Mouse (Mus musculus) embryo, embryonic 11 days (tissue): Measurements from ENCODE around the gene Pgs1.

Experiments used
- DNase-seq: peaks from one replicate; pipeline ENCODE4 v3.0.0-alpha.2; 2015

Pgs1 gene

DNA sequence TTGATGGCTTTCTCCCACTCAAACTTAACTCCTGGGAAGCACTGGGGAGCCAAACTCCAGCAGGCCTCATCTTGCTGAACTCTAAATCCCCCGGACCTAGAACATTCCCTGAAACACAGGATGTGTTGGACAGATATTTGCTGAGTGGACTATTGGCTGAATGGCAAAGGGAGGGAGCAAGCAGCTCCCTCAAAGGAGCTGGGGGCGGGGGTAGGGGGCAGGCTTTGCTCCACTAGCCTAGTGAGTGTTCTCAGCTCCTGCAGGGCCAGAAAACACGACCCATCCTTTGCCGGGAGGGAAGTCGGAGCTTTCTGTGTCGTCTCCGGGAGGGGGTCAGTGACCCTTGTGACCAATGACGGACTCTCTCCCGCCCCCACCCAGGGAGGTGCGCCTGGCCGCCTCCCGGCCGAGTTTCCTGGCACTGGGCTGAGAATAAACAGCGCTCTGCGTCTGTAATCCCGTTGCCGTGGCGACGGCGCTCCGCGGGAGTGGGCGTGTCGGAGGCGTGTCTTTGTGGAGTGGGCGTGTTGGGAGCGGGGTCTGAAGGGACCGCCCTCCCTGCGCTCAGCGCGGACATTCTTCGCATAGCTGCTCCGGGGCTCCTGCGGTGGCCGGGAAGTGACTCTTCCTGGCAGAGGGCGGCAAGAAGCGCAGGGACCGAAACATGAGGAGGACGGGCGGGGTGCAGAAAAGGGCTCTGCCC, 22.9 kb upstream of the Pgs1 start:
- DNase-seq: peak; percentile 98

DNA sequence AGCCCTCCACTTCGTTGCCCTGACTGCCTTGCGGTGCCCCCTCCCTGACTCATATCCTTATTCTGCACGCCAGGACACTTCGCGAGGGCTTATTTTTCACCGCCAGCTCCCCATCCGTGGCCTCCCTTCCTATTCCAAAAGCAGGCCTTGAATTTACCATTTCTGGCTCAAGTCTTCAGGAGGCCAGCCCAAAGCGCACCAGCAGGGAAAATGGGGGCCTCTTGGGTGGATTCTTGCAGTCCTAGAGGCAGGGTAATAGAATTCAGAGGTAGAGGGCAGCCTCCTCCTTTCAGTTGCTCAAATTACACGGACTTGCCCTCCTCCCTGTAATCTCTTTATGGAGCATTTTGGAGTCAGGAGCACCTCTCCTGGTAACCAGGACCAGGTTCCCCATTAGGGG, 22.2 kb upstream of the Pgs1 start:
- peak; percentile 53 for DNase-seq

DNA sequence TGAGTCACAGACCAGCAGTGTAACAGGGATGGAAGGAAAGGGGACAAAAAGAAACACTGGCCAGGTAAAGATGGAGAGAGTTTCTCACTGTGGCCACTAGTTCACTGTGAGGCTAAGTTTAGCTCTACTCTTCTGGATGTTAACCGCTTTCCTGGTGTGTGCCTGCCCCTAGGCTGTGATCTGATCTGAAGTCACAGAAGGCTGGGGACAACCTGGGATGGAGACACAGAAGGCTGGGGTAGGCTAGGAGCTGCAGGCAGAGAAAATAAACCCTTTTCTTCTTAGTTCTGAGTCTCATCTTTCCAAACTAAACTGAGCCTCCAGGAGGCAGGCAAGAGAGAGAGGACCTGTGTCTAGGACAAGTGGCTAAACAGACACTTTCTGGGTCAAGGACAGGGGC, 21.8 kb upstream of the Pgs1 start:
- DNase-seq: no peak

DNA sequence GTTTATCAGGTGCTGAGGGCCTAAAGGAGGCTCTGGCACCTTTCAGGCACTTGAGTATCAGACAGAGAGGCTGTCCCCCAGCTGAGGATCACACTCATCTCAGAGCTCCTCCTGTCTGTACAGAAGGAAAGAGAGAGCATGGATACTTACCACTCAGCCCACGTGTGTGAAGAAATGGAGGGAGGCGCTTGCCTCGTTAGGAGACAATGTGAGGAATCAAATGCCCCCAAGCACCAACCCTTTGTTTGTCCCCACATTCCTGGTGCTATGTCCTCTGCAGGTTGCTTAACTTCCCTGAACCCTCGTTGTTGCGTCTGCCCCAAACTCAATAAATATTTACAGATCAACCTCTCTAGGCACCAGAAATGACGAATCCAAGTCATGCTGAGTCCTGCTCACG, 21.0 kb upstream of the Pgs1 start:
- no peak for DNase-seq

DNA sequence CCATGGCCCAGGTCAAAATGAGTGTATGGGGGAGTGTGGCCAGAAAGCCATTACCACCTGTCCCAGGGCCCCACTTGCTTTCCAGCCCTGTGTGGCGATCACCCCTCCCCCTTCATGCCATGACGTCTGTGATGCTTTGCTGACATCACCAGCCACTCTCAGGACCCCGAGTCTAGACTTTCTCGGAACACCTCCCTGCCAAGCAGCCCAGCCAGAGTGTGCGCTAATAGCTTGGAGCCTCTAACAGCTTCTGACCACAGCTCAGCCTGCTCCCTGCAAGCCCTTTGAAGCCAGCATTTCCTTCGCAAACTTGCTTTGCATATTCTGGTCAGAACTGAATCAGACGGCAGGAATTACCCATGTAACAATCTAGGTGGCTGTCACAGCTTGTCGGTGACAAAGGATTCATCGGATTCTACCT, 20.5 kb upstream of the Pgs1 start:
- no peak for DNase-seq

DNA sequence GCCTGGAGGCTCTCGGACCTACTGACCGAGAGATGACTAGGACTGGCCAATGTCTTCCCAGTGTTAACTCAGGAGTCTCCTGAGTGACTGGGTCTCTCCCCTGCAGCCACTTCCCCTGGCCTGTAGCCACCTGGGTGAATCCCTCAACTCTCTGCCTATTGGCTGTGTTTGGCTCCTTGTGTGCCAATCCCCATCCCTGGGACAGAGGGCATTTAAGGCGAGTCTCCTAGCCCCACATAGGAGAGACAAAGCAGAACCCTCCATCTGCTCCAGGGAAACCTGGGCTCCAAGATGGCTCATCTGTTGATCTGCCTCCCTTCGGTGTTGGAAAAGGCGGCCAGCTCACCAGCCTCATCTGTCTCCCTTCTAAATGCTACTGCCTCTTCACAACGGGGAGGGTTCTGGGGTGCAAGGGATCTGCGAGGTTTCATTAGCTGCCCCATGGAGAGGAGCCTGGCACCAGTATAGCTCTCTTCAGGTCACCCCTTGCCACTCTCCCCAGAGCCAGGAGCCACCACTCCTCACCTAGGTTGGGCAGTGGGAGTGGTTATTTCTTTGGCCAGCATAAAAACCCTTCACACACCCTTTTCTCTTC, 19.5 kb upstream of the Pgs1 start:
- DNase-seq: no peak

DNA sequence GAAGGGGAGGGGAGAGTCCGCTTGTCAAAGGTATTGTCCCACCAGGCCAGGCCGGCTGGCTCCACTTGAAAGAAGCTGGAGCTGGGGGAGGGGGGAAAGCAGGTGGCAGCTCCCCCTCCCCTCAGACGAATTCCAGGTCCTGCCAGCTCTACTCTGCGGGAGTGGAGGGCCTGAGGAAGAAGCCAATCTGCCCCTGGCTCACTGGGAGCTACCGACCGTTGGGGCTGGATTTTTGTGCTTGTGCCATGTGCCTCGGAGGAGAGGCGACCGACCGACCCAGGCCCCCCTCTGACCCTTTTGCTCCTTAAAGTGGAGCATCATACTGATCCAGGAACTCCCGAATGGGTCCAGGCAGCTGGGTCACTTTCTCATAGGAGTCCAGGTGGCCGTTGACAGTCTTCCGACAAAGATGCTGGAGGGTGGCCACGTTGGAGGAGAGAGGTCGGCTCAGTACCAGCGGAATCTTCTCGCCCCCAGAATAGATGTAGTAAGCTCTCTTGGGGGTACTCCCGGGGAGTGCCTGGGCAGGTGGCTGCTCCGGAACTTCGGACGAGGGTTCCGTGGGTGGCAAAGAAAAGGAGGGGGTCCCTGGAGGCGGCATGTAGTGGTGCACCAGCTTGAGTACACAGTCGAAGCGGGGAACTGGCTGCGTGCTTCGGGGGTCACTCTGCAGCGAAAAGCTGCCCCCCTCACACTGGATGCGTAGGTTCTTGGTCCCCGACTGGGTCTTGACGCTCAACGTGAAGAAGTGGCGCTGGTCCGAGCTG, 18.7 kb upstream of the Pgs1 start:
- no peak for DNase-seq

DNA sequence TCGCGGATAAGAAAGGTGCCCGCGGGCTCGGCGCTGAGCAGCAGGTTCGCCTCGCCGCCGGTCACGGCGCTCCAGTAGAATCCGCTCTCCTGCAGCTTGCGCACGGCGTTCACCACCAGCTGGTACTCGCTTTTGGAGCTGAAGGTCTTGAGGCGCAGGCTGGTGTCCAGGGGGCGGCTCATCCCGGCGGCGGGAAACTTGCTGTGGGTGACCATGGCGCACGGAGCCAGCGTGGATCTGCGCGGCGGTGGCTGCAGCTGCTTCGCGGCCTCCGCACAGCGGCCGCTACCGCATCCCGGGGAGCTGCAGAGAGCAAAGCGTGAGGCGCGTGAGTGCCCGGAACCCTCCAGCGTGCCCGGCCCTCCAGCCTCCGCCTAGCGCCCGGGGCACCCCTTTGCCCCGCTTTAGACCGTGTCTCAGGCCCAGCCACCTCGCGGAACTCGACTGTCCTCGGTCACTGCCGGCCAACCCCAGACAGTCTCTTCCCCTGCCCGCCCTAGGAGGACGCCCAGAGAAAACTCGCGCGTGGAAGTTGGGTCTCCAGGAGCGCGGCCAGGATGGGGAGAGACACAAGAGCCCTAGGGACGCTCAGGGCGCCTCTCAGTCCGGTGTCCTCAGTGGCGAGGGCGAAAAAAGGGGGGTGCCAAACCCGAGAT, 17.9 kb upstream of the Pgs1 start:
- peak; percentile 69 for DNase-seq

DNA sequence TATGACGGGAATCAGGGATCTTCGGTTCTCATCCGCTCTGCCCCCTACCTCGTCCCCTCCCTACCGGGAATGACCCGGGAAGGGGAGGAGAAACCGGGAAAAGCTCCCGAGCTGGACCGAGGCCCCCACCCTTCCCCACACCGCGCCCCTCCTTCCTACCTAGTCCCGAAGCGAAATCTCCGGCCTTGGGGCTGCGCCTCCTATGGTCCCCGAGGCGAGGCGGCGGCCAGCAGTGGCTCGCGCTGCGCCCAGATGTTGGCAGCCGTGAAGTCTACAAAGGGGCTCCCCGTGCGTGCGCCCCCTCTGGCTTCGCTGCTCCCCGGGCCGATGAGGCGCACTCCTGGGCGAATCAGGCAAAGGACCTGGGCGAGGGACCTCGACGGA, 17.4 kb upstream of the Pgs1 start:
- DNase-seq: no peak

DNA sequence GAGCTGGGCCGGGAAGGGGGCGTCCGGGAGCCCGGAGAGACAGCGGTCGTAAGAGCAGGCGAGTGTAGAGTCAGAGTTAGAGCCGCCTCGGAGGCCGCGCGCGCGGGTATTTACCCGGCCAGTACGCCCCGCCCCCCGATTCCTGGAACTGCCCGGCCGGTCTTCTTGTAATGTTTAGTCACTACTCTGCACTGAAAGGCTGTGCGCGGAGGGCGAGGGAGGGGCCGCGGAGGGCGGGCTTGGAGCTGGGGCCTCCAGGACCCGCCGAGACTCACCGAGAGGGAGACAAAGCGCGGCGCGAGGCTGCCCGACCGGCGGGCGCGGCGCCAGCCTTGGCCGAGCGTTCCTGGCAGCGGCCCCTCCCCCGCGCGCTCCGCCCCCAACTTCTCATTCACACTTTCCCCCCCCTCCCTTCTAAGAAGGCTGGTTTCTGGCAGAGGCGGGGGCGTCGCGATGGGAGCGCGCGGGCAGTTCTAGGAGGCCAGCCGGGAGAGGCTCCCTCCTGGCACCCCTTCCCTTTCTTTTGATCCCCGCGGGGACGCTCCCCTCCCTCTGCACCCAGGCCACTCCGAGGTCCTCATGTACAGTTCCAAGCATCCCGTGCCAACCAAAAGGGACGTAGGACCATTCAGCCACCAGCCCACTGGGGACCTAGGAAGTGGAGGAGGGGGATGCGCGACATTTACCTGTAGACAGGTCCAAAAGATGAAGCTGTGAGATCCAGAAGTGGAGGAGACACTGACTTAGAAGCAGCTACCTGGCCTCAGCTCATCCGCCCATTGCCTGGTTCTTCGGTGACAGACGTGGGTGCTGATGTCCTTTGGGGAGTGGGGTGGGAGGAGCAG, 16.8 kb upstream of the Pgs1 start:
- DNase-seq: peak; percentile 97

DNA sequence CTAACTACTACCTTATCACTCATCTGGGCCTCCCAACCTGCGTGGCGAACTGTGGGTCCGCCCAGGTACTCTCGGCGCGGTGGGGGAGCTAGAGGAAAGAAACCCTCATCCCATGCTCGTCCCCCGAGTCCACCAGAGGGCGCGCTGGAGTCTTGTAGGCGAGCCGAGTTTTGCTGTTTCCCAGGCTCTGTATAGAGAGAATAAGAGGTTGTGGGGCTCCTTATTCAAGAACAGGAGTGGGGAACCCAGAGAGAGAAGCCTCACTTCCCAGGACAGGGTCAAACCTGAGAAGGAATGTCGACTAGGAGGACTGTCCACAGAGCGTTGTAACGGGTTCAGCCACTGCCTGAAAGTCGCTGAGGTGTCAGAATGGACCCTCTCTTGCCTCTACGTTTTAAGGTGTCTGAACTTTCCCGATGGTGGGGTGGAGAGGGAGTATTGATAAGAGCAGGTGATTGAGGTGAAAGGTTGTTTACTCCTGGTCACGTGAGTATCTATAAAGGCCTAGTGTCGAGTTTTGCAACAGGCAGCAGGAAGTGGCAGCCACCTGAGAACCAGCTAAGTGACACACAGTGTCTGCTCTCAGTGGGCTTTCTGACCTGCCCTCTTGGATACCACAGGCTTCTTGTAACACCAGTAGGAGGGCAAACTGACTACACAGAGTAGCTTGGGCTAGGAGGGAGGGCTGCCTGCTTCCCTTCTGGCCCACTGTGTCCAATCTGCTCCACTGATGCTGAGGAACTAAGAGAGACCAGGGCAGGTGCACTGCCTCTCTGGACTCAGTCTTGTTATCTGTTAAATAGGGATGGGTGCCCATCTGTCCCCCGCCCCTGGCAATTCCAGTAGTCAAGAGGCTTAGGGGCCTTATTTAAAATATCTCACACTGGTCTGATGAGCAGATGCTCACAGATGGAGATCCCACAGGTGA, 15.9 kb upstream of the Pgs1 start, which contains the start of gene Socs3:
Gene Socs3 (minus strand): TSS at position 103 of the 928 bp plus-strand sequence.
- DNase-seq: peak; percentile 95

DNA sequence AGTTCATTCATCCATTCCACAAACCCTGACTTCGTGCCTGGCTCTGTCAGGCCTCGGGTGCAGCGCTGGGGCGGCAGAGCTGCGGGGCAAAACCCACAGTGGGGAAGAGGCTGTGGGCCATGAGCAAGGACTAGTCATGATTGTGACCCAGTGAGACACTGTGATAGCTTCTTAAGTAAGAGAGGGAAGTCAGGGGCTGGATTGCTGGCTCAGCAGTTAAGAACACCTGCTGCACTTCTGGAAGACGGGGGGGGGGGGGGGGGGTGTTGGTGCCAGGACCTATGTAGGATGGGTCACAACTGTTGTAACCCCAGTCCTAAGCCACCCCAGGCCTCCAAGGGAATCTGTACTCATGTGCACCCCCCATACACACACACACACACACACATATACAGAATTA, 15.0 kb upstream of the Pgs1 start:
- DNase-seq: no peak

DNA sequence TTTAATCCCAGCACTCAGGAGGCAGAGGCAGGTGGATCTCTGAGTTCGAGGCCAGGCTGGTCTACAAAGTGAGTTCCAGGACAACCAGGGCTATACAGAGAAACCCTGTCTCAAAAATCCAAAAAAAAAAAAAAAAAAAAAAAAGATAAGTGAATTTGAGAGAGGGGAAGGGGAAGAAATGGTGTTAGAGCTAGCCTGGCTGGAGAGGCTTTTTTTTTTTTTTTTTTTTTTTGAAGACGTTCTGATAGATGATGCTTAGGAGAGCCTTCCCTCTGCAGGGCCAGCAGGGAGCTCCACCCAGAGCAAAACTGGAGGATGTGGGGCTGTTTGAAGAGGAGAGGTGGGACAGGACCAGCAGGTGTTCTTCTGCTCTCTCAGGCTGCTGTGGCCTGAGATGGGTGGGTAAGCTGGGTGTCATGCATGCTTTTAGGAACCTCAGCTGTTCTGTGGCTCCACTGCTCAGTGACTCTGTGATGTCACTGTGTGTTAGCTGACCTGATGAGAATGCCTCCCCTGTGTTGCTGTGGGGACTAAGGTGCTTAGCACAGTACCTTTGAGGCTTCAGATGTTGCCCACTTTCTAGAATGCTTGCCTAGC, 14.3 kb upstream of the Pgs1 start:
- DNase-seq: no peak

DNA sequence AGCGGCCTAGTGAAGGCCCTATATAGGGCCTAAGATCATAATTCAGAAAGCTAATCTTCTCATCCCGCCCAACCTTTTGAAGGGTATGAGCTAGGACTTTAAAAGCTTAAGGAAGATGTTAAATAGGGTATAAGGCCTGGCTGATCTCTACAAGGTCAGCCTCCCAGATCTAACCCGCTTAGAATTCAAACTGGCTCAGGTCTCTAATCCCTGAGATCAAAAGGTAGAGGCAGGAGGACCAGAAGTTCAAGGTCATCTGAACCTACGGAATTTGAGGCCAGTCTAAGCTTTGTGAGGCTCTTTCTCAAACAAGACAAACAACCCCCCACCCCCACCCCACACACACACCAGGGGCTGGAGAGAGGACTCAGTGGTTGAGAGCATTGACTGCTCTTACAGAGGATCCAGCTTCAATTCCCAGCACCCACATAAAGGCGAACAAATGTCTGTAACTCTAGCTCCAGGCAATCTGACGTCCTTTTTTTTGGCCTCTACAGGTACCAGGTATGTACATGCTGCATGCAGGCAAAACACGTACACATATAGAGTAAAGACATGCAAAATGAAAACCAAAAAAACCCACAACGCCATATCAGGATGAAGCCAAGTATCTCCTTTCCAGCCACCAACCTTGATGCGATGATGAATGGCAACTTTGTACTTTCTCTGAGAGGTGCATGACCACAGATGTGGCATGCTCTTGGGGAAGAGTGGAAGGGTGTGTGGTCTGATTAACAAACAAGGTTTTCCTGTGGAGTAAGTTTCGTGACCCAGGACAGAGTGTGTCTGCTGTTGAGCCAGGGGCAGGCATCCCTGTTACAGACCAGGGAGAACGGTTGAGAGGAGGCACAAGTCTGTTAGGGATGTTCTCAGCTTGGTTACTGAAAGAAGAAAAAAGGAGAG, 13.2 kb upstream of the Pgs1 start:
- DNase-seq: no peak

DNA sequence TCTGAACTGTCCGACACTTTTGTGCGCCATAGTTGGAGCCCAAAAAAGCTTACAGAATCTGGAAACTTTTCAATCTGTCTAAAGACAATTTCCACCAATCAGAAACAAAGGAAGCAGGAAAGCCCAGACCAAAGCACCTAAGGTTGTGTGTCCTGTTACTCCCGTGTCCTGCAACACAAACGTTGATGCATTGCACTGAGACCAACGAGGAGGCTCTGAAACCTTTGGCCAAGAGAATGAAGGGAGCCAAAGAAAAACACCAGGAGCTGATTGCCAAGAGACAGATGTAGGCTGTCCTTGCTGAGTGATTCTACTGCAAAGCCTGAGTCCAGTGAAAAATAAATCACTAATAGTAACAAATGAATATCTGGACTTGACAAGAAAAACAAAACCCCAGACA, 12.5 kb upstream of the Pgs1 start:
- no peak for DNase-seq

DNA sequence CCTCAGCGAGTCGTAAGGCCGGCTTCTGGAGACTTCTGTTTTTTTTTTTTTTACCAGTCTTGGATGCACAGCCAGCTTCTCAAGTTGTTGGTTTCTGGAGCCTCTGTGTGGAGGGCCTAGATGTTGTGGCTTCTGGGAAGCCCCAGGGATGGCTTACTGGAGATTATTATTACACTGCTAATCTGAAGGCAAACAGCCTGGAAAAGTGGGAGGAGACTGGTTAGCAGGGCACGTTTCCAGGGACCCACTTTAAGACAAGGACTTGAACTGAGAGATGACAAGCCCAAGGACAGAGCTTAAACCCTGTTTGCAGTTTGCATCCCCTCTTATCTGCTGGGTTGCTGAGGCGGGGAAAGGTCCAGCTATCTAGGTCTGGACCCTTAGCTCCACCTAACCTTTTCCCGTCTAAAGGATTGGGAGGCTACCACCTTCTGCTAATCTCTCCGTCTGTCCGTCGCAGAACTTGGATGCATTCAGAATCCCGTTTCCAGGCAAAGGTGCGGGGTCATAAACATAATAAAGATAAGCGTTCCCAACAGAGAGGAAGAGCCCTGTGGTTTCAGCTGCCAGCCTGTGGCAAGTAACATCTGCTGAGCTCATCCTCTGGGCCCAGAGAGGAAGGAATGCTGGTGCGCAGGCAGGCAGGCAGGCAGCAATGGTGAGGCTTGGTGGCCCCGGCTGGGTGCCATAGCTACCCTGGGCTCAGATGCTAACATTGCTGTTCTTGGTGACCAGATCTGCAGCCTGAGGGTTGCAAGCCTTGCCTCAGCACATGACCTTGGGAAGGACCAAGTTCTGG, 11.6 kb upstream of the Pgs1 start:
- DNase-seq: no peak

DNA sequence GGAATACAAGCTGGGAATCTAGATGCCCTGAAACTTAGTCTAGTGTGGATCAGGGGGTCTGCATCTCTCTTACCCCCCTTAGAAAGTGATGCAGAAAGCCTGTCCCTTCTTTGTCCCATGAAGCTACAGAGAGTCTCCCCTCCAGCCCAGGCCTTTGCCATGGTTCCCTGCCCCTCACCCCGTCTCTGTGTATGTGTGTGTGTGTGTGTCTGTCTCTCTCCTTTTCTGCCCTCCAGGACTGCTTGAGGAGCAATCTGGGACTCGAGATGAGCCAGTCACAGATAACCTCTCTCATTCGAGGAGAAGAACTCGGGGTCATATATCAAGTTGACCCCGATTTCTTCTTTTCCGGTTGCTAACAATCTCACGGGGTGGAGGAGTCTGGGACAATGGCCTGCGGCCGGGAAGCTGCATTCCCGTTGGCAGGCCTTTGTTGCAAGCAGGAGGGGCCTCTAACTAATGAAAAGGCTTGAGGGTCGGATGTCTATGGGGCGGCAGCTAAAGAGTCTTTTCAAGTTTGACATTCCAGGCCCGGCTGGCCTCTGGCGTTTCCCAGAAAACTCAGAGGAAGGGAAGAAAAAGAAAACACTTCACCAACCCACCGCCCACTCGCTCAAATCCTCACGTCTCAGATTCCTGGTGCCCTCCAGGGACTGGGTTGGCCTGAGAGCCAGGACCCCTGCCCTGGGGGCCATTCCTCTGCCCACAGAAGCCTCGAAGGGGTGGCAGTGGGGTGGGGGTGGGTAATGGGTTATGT, 10.7 kb upstream of the Pgs1 start:
- DNase-seq: peak; percentile 84

DNA sequence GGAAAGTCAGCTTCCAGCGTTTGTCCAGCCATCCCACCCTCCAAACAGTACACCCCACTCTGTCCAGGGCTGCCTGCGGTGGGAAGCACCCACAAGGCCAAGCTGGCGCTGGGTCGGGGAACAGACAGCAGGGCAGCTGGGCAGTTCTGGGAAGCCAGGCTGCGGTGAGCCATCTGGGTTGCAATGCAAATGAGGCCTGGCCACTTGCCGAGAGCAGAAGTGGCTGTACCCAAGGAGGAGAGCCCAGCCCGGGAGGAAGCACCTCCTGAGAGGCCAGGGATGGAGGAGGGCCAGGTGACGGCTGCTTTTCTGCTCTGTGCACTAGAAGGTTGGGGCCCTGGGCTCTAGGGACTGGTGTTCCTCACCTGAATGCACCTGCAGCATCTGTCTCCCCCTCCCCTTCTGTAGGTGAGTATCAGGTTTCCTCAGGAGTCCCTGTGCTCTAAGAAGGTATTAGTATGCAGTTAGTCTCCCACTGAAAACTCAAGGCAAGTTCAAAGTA, 10.0 kb upstream of the Pgs1 start:
- peak; percentile 64 for DNase-seq
